Mouse (Mus musculus) CD4-positive helper T cell, adult 2 months (primary cell): ENCODE results near the gene Scrn3.

Experiments
- DNase-seq: peaks from one replicate; pipeline ENCODE4 v3.0.0-alpha.2; 2012; ENCODE audit warnings: low read depth, missing footprints, low spot score

Gene Scrn3

DNA sequence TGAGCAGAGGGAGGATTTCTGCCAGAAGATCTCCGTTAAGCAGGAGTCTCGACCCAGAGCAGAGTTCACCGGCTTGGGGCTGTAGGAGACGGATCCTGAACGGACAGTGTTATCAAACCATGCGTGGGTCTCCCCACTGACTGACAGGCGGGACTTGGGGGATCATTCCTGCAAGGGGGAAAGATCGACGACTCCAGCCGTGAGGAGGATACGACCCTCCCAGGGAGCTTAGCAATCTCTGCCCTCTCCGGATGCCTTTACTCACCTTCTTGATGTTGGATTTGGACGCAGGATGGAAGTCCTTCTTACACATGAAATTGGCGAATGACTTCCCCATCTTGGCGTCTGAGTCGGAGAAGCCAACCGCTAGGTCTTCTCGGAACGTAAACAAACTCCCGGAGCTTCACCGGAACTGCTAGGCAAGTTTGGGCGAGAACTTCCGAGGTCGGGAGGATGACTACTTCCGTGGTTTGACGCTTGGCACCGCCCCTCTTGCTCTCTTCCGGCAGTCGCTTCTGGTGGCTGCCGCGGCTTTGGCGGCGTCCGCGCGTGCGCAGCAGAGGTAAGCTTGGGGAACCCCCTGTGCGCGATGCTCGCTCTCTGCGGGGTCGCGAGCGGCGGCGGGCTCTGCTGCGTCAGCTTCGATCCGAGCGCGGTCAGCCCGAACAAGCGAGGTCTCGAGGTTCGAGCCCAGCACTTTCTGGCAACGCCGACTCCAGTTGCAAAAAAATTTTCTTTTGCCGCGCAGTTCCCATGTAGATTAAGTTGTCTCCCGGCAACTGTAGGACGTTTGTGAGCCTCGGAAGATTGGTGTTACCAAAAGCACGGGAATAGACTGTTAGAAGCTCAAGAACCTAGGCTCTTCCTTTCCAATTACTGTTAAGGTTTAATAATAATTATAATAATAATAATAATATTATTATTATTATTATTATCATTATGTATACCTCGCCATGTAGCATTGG lies at the start of gene Scrn3, which contains the start of gene Cir1:
Gene Scrn3, plus strand, starts transcription at position 450 of the 965 bp plus-strand sequence.
Gene Cir1, minus strand, starts transcription at position 550 of the 965 bp plus-strand sequence.
- peak; percentile 99 for DNase-seq

DNA sequence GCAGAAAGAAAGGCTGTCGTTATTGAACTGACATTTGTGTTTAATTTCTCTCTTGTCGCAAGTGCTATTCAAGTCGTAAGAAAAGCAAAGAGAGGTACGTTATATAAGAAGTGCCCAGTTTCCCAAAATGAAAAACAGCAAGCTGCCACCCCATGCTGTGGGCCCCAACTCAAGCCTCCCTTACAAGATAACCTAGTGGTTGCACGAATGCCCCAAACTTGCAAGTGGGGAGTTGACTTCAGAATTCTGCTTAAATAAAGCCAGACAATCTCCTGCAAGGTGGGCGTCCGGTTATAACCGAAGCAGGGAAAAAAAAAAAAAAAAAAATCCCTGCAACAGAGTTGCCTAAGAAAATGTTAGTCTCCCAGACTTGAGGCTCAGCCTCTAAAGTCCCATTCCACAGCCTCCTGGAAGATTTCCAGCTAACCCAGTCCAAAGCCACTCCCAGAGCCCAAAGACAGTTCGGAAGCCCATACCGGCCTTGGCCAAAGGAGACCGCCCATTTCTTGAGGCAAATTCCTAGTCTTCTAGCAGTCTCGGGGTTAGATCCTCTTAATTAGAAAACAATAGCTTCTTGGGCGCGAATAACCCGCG lies 49.1 kb upstream of the Scrn3 start:
- no peak for DNase-seq

DNA sequence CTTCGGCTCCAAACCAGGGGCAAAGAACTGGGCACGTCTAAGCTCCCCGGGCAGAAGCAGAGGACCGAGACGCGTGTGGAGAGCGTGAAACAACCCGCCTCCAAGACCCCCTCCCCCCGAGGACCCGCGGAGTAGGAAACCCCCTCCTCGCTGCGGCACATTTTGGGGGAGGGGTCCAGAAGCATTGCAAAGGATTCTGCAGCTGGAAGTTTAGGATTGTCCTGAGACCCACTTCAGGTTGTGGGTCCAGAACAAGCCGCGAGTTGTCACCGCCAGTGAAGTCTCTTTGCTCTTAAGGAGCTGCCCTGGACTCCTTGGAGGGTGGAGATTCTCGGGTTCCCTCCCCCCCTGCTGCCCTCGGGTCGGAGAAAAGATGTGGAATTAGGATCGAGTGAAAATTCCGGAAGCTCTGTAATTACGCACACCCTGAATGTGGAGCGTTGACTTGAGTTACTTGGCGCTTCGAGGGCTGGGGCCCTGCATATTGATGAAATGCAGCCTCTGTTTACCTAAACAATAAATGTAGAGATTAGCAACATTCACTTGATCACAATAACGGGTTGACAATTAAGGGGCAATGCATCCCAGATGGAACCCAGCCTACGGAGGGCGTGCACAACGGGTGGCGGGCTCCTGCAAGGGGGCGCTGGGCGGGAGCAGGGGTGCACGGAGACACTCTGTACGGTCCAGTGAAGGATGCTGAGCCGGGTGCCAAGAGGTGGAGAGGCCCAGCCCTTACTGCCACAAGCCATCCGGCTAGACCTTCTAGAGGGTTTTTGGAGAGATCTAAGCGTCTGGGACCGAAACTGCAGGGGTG lies 48.4 kb upstream of the Scrn3 start:
- no peak for DNase-seq

DNA sequence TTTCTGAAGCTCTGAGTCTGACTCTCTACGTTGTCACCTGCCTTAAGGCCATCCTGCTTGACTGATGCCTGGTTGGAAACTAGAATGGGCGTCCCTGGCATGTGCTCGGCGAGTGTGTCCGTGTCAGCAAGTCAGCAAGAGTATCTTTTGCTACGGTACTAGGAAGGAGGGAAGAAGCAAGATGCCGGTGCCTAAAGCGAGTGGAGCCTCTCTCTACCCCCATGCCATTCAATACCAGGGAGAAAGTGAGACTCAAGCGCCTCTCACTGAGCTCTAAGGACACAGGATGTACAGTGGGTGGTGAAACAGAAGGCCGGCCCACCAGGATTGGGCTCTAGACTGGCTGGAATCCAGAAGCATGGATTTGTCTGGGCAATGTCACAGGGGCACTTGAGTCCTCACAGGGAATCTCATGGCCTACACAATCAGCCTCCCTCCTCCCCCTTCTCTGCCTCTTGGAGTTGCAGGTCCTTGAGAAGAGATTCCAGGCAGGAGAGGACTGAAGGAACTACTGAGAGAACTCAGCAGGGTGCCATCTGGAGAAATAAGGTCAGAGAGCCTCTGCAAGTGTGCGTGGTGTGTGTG lies 47.7 kb upstream of the Scrn3 start:
- no peak for DNase-seq

DNA sequence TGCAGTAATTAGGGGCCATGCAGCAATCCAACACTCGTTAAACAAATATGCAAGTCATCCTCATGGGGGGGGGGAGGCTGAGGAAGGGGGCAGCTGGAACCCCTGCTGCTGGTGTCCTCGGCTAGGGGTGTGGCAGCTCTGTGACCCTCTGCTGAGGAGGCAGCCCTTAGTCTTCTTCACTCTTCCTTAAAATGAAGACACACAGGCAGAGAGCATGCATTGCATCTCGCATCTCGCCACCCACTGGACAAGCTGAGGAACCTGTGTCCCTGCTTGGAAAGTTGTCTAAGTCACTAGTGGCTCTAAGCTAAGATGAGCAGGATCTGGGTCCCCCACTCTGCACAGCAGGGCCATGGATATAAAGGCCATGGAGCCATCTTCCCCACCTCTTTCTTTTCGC lies 46.4 kb upstream of the Scrn3 start:
- DNase-seq = no peak

DNA sequence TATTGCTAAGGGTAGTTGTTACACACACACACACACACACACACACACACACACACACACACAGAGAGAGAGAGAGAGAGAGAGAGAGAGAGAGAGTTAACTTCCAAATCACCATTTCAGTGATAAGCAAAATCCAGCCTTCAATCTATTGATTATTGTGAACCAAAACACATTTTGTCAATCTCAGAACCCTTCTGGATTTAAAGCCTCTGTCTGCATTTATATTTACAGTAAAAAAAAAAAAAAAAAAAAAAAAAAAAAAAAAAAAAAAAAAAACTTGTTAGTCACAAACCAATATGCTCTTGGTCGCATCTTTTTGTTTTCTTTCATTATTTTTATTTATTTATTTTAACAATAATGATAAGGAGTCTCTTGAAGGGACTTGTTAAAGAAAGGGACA lies 45.8 kb upstream of the Scrn3 start:
- no peak for DNase-seq

DNA sequence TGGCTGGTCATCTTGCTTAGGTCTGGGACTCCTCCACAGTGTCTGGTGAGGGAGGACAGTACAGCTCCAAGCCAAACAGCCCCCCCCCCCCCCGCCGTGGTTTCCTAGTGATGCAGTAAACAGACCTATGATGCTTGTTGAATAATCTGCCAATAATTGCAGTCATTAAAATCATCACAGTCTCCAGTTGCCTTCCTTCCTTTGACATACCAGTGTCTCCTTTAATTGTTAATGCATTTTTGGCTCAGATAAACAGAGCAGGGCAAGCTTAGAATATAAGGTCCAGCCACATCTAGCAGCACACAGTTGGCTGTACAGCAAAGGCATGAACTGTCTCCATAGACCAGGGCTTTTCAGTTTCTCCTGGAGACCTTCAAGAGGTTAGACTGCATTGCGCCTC lies 45.2 kb upstream of the Scrn3 start:
- DNase-seq = no peak

DNA sequence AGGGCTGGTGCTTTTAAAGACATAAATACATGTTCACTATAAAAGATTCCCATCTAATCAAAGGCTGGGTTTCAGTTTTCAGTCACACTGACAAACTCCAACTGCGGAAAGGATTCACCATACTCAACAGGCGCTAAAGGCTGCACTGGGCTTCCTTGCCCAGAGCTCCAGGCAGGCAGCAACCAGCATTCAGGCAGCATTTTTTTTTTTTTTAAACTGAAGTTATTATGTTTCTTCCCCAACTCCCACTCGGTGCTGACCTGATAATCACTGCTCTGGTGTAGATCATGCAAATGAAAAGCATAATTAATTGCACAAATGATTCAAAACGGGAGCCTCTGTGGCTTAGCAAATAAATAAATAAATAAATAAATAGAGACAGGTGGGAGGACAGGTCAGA lies 44.6 kb upstream of the Scrn3 start:
- DNase-seq = no peak

DNA sequence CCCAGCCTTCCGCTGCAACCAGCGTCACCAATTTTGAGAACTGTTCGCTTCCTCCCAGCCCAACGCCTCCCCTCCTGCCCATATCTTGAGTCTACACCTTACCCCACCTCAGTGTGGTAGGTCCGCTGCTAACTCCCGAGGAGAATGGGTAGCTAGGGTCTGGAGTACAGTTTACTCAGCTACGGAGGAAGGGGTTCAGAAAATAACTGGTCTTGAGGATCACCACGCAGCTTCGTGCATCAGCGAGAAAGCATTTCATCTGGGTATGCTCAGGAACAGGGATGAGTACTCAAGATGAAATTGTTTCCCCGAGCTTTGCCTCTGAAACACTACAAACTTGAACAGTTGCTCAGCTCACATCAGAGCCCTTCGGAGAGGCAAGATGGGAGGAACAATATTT lies 44.1 kb upstream of the Scrn3 start:
- DNase-seq = no peak

DNA sequence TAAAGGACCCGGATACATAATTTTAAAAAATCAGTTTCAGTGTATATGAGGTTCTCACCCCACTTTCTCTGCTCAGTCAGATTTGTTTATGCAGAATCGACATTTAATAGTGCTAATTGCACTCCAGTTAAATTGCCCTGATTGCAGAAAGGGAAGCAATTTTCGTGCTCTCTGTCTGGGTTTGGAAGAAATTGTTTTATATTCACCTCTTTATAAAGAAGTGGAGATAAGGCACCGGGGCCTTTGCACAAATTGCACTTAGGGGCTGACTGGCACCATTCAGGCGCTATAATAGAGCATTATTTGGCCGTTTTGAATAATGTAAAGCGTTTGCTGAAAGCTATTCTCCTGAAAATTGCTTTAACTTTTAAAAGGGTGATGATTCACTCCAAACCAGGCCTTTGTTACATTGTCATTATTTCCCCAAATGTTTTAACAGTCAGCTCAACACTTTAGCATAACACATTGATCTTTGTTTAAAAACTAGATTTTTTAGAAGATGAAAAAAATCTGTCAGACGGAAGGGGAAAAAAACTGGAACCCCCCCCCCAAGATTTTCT lies 43.5 kb upstream of the Scrn3 start:
- DNase-seq = no peak

DNA sequence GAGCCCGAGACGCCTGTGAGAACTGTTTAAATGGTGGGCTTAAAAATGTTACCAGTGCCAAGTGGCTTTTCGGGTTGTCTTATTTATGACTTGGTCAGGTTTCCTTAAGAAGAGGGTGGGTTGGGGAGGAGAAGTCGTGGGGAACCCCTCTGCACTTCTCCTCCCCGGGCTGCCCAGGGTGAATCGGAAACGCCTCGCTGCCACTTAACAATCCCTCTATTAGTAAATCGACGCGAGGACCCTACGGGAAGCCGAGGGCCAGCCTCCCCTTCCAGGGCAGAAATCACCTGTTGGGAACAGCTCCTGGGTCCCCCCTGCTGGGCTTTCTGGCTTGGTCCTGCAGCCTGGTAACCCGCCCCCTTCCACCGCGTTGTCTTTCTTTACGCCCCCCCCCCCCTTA lies 42.7 kb upstream of the Scrn3 start:
- no peak for DNase-seq

DNA sequence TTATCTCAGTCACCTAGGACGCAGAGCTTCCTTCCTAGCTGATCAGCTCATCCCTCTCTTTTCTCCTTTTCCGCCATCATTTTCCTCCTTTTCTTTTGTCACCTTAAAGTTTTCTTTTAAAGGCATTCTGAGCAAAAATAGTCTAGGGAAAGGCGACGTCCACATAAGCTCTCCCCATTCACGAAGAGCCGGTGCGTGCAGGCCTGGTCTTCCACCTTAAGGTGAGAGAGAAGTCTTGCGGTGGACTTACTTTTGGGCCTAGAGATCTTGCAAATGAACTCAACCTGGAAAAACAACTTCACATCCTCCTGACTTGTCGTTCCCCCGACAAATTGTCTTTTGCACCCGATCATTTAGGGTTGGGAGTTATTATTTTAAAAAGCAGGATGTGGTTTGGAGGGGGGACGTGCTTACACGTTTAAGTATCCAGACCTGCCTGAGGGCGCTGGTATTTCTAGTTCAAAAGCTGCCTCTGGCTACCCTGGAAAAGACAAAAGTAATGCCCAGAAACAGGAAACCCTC lies 42.3 kb upstream of the Scrn3 start:
- no peak for DNase-seq

DNA sequence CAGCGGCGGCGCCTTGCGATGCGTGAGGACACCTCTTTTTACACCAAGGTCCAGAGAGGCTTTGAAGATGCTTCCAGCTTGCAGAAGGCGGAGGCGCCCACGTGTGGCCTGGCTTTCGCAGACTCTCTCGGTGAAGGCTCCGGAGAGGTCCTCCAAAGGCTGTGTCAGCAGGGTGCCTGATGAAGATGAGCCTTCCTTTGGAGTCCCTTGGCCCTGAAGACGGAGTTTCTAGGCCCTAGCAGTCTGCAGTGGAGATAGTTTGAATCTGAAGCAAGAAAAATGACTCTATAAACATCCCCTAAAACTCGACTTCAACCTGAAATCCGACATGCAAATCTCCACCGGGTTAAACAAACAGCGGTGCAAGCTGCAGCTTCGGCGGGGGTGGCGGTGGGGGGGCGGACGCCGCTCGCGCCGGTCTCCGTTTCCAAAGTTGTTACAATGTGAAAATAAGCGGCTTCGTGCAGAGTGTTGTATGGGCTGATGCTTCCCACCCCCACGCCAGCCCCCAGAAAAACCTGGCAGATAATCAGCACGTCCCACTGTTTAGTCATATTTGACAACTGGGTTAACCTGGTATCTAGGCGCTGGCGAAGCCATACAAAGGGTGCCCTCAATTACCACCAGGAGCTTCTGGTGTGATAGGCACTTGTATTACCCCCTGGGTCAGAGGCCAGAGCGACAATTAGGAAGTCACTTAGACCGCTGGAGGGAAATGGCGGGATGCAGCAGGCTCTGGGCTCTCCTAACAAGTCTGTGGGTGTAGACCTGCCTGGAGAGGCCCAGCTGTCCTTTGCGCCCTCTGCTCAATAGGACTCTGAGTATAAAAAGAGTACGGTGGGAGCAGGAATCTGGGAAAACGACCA lies 41.6 kb upstream of the Scrn3 start:
- DNase-seq = peak; percentile 63

DNA sequence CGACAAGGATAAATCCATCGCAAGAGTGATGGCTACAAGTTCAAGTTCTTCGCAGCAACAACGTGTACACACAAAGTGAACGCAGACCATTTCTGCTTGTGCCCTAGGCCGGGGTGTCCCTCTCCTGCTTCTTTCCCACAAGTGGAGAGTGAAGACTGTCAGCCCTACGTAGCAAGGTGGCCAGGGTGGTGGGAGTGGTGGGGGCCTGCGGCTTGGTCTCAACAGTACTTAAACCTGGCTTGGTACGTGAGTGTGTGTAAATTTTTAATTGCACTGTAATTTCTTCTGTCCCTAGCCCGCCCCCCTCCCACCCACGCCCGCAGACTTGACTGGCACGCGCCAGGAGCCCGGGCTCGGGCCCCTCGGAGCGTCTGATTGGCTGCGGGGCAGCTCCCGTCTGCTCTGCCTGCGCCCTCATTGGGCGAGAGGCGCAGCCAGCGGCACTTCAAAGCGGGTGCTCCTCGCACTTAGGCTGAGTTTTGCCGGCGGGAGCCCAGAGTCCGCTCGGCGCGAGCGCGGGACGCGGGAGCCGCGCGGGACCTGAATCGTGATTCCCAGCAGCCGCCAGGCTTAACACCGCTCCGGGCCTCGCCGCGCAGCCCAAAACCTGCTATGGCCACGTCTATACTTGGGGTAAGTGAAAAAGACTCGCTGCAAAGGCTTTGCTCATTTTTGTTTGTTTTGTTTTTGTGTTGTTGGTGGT lies 40.8 kb upstream of the Scrn3 start, which contains the start of gene Sp9:
Gene Sp9, plus strand, starts transcription at position 467 of the 703 bp plus-strand sequence.
- peak; percentile 67 for DNase-seq

DNA sequence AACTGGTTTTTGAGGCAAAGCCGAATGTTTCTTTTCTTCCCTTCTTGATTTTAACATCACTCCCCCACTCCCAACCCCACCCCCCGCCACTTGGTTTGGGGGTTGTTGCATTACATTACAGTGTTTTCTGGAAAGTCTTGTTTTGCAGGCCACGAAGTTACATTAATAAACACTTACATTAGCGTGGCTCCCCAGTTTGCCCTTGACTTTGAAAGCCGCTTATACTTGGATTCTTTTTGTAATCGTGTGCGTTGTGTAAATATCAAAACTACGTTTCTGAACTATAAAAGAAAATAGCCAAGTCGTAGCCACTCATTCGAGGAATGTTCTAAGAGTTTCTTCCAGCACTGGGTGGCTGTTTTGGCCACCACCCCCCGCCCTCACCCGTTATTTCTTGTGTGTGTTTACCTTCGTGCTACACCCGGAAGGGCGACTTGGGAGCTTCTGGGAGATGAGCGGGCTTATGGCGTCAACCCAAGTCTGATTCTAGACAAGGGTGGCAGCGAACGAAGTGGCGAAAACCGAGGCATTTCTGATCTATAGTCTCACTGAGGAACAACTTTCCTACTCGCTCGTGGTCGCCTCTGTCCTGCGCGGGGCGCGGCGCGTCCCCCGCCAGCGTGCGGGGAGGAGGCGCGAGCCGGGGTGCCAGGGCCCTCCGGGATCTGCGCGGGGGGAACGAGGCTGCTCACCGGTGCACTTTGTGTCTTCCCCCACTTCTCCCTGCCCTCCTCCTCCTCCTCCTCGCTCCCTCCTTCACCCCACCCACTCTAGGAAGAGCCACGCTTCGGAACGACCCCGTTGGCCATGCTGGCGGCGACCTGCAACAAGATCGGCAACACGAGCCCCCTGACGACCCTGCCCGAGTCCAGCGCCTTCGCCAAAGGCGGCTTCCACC lies 39.8 kb upstream of the Scrn3 start:
- DNase-seq = peak; percentile 35

DNA sequence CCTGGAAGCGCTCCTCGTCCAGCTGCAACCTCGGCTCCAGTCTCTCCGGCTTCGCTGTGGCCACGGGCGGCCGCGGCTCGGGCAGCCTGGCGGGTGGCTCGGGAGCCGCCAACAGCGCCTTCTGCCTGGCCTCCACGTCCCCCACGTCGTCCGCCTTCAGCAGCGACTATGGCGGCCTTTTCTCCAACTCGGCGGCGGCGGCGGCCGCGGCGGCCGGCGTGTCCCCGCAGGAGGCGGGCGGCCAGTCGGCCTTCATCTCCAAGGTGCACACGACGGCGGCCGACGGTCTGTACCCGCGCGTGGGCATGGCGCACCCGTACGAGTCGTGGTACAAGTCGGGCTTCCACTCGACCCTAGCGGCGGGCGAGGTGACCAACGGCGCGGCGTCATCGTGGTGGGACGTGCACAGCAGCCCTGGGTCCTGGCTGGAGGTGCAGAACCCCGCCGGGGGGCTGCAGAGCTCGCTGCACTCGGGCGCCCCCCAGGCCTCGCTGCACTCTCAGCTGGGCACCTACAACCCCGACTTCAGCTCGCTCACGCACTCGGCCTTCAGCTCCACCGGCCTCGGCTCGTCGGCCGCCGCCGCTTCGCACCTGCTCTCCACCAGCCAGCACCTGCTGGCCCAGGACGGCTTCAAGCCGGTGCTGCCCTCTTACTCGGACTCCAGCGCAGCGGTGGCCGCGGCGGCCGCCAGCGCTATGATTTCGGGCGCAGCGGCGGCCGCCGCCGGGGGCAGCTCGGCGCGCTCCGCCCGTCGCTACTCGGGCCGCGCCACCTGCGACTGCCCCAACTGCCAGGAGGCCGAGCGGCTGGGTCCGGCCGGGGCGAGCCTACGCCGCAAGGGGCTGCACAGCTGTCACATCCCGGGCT lies 38.9 kb upstream of the Scrn3 start:
- DNase-seq = peak; percentile 33

DNA sequence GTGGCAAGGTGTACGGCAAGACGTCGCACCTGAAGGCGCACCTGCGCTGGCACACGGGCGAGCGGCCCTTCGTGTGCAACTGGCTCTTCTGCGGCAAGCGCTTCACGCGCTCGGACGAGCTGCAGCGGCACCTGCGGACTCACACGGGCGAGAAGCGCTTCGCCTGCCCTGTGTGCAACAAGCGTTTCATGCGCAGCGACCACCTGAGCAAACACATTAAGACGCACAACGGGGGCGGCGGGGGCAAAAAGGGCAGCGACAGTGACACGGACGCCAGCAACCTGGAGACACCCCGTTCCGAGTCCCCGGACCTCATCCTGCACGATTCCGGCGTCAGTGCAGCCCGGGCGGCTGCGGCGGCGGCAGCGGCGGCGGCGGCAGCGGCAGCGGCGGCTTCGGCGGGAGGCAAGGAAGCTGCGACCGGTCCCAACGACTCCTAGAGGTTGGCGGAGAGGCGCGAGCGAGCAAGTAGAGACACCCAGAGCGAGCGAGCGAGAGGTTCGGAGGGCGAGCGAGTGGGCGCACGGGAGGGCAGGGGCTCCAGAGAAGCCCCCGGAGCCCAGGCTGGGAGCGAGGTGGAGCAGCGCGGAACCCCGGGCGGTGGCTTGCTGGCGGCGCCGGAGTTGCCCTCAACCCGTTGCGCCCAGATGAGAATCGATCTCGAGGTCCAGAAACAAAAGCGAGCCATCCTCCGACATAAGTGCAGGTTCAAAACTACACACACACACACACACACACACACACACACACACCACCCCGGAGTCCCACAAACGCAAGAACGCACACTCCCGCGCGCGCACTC lies 38.1 kb upstream of the Scrn3 start:
- peak; percentile 57 for DNase-seq
